Mouse (Mus musculus): ENCODE measurements at regions not wholly inside any gene's neighbourhood (a gene's known extent, or its start where the extent isn't known, plus 50 kb on each side); places are given as distances from the start of the nearest gene placed in this dataset.
"Not testable (repeated sequence)": the region's sequence is repeated elsewhere in the genome, so short reads cannot be mapped to it uniquely, and the experiment has no call there.

- DNase-seq (ENCODE audit: extremely low spot score in 1 of 2, low spot score in 1 of 2) = no peak
These were observed 69.6 kb upstream of the Acsl3 start for GRCm38 (mm10) chr1:78588036-78588435.

- not testable (repeated sequence) for DNase-seq (ENCODE audit: extremely low spot score in 1 of 2, low spot score in 1 of 2)
These were observed 69.0 kb upstream of the Acsl3 start for GRCm38 (mm10) chr1:78588660-78589059.

- peak; percentile 42 to 48 for DNase-seq (ENCODE audit: extremely low spot score in 1 of 2, low spot score in 1 of 2)
These were observed 67.1 kb upstream of the Acsl3 start for GRCm38 (mm10) chr1:78590558-78590957.

- peak; percentile 38 to 46 for DNase-seq (ENCODE audit: extremely low spot score in 1 of 2, low spot score in 1 of 2)
These were observed 63.5 kb upstream of the Acsl3 start for GRCm38 (mm10) chr1:78593927-78594641.

- no peak for DNase-seq (ENCODE audit: extremely low spot score in 1 of 2, low spot score in 1 of 2)
These were observed 62.0 kb upstream of the Acsl3 start for GRCm38 (mm10) chr1:78595521-78596139.

- no peak for DNase-seq (ENCODE audit: extremely low spot score in 1 of 2, low spot score in 1 of 2)
These were observed 59.1 kb upstream of the Acsl3 start for GRCm38 (mm10) chr1:78598561-78598960.

GRCm38 (mm10) chr1:78600666-78601065 lies 57.0 kb upstream of the Acsl3 start:
- no peak for DNase-seq (ENCODE audit: extremely low spot score in 1 of 2, low spot score in 1 of 2)

- no peak for DNase-seq (ENCODE audit: extremely low spot score in 1 of 2, low spot score in 1 of 2)
These were observed 56.1 kb upstream of the Acsl3 start for GRCm38 (mm10) chr1:78601568-78601967.

- DNase-seq (ENCODE audit: extremely low spot score in 1 of 2, low spot score in 1 of 2) = no peak
These were observed 55.6 kb upstream of the Acsl3 start for GRCm38 (mm10) chr1:78602039-78602438.

- peak in 1 of 2 experiments; percentile 53 for DNase-seq (ENCODE audit: extremely low spot score in 1 of 2, low spot score in 1 of 2)
These were observed 54.7 kb upstream of the Acsl3 start for GRCm38 (mm10) chr1:78602885-78603284.

GRCm38 (mm10) chr1:78604820-78605550 lies 52.6 kb upstream of the Acsl3 start:
- no peak for DNase-seq (ENCODE audit: extremely low spot score in 1 of 2, low spot score in 1 of 2)
